Mouse (Mus musculus): Measurements from ENCODE around the gene Drc3.
"Not testable (repeated sequence)": the region's sequence is repeated elsewhere in the genome, so short reads cannot be mapped to it uniquely, and the experiment has no call there.

Gene Drc3

DNA sequence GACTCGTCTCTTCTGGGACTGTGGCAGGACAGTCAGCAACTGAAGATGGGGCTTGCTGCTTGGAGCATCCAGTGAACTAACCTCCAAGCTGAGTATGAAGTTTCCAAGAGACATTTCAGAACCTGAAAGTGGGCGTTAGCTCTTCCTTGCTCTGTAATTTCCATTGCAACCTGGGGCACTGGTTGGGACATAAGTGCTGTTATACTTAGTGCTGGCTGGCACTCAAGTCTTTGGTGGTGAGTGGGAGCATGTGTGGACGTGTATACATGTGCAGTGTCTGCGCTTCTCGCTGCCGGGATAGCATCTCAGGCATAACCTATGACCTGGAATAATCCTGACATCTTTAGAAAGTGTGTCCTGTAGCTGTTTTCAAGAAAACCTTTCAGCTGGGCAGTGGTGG is 38.2 kb downstream of the Drc3 start:
- peak; percentile 37 for DNase-seq (ENCODE audit: low read depth, low spot score)

DNA sequence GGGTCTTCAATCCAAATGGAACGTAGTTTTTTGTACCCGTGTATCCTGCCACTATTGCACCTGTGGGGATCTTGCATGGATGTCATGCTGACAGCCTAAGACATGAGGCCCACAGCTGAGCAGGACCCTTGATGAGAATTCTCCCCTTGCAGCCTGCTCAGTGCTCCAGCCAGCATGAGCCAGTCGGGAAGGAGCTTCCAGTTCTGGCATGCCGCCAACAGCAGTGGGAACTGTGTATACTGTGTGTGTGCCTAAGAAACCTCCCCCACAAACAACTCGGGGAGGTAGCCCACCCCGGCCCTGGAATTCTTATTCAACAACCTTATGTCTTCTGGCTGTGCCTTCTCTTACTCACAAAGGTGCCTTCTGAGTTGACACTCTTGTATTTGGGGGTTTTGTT is 43.4 kb downstream of the Drc3 start:
- DNase-seq (ENCODE audit: low read depth, low spot score) = peak; percentile 42

DNA sequence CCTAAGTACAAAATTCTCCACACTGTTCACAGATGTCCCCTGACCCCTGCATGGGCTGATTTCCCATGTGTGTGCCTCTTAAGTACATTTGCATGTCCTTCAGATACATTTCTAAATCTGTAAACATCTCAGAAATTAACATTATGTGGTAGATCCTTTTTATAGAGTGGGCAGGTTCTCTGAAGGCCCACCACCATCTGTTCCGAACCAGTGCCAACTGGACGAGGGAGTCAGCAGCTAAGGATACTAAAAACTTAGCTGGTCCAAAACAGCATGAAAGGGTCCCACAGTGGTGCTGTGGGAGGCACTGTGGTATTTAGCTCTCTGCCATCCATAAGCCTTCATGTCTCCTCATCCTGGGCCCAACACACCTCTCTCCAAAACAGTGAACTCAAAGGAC is 44.0 kb downstream of the Drc3 start:
- peak; percentile 75 for DNase-seq (ENCODE audit: low read depth, low spot score)

DNA sequence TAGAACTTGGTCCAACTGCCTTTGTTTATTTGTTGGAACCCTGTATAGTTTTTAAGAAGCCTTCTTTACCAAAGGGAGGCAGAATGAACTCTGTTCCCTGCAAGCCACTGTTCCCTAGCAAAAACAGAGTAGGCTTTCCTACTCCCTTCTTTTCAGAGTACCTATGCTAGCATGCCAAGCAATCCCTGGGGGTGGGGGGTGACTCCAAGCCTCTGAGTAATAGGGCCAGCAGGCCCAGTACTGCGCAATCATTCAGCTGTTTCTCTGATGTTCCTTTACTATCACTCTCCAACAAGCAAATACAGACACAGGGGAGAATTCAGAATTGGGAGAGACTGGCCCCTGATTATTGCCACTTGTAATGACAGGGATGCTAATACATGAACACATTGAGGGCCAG is 53.5 kb downstream of the Drc3 start:
- DNase-seq (ENCODE audit: low read depth, low spot score) = peak; percentile 13

DNA sequence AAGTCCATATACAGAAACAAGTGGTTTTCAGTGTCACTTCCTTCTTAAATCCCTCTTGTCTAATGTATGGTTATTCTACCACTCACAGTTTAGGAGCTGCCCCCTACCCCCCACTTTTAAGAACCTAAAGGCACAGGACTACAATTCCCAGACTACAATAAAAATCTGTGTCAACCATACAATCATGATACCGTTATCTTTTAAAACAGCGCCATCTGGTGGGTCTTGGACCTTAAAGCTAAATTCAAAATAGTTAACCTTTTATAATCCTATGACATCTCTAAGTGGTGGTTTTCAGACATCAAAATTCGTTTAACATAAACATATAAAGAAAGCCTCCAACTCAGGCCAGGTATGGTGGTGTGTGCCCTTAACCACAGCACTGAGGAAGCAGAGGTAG is 59.0 kb downstream of the Drc3 start:
- peak; percentile 82 for DNase-seq (ENCODE audit: low read depth, low spot score)

DNA sequence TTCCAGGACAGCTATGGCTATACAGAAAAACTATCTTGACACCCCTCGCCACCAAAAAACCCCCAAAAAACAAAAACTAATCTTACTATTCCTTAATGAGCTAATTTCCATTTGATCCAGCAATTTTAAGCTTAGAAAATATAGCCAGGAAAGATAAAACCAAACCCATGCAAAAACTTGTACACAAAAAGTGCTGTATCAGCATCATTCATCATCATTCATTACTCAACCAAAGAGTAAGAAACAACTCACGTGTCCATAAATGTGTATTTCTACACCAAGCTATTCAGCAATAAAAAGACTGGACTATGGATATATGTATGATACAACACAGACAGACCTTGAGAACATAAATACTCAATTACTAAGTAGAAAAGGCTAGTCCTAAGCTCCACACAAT is 59.8 kb downstream of the Drc3 start:
- DNase-seq (ENCODE audit: low read depth, low spot score) = no peak

DNA sequence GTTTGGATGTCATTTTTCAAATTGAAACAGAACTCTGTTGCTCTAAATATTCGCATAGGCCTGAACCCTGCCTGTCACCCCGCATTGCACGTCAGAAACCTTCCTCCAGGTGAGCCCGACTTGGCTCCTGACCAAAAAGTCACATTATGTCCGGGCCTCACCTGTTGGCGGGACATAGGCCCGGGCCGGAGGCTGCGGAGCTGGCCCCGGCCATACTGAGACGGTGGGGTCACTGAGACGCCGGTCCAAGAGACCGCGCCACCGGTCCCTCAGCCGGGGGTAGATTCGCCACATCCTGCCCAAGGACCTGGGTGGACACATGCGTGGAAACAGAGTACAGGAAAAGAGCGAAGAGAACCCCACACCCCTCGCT is 63.4 kb downstream of the Drc3 start:
- no peak for DNase-seq (ENCODE audit: low read depth, low spot score)

DNA sequence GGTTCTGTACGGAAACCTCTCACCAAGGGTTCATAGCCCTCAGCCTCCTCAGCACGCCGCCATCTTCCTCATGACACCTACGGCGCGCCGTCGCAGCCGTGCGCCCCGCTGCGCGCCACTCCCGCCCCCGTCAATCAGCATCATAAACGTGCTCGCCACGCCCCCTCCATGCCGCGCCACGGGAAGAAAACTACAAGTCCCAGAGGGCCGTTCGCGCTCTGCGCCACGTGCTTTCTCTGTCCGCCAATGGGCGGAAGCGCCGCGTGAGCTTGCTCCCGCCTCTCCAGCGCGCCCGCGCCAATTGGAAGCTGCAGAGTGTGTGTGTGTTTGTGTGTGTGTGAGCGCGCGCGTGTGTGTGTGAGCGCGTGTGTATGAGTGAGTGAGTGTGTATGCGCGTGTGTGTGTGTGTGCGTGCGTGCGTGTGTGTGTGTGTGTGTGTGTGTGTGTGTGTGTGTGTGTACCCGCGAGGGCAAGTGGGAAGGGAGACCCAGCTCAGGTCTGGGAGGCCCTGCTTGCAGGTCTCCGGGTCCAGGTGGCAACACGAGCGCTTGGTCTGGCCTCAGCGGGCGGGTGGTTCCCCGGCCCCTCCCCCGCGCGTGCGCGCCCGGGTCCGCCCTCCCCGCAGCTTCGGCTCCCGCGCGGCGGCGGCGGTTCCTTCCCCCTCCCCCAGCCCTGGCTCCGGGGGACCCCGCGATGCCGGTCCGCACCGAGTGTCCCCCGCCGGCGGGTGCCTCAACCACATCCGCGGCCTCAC is 64.0 kb downstream of the Drc3 start, which contains the start of gene Gid4:
Gid4 (plus strand) TSS at position 183 of the 754 bp plus-strand sequence.
- DNase-seq (ENCODE audit: low read depth, low spot score) = peak; percentile 100

DNA sequence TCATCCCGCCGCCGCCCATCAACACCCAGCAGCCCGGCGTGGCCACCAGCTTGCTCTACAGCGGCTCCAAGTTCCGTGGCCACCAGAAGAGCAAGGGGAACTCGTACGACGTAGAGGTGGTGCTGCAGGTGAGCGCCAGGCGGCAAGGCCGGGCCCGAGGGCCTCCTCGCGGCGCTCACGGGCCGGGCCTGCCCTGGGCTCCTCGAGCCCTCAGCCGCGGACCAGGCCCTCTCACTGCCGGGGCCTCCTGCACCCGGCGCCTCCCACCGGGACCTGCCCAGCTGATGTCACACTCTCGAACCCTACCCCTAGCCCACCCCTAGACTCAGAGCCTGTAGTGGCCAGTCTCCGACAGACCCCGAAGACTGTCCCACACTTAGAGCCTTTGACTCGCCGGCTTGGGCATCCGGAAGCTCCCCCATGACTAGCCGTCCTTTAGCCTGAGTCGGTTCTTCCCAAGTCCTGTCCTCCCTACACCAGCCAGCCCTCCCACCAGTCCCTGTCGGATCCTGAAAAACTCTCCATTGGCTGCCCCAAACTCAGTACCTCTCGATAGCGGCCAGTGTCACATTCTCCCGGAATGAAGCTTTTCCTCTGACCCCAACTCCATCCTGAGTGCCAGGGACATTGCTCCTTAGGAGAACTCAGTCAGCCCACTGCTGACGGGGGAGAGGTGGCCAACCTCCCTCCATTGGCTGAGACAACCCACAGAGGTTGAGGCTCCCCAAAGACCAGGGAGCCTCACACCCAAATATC is 64.8 kb downstream of the Drc3 start, which contains the start of gene Atpaf2:
Atpaf2 (minus strand) TSS at position 741 of the 756 bp plus-strand sequence.
- DNase-seq (ENCODE audit: low read depth, low spot score) = peak; percentile 26

DNA sequence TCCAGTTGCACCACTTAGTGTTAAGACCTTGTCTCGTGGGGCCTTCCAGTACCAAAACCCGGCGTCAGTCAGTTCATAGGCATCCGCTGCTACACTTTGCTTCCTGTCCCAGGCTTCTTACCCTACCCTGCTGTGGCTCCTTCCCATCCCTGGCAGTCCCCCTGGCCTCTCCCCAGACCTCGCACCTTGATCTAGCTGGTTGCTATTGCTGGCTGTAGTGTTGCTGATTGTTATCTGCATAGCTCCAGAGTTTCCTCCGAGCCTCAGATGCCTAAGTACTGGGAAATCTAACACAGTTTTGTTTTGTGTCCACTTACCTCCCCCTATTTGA is 65.3 kb downstream of the Drc3 start:
- no peak for DNase-seq (ENCODE audit: low read depth, low spot score)

DNA sequence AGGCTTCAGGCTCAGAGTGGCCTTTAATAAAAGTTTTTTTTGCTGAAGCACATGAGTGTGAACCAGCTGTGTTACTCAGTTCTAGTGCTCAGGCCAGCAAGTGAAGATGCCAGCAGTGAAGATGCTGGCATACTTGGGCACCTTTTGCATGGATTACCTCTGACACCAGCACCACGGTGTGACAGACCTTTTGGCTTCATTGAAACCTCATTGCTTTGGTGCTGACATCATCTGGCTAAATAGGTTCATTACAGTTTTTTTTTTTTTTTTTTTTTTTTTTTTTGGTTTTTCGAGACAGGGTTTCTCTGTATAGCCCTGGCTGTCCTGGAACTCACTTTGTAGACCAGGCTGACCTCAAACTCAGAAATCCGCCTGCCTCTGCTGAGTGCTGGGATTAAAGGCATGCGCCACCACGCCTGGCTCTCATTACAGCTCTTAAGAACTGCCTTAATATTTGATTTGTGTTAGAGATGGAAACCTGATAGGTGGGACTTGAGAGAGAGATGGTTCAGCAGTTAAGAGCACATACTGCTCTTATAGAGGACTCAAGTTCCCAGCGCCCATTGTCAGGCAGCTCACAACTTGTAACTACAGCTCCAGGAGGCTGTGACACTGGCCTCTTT is 69.0 kb downstream of the Drc3 start:
- peak; percentile 66 for DNase-seq (ENCODE audit: low read depth, low spot score)

DNA sequence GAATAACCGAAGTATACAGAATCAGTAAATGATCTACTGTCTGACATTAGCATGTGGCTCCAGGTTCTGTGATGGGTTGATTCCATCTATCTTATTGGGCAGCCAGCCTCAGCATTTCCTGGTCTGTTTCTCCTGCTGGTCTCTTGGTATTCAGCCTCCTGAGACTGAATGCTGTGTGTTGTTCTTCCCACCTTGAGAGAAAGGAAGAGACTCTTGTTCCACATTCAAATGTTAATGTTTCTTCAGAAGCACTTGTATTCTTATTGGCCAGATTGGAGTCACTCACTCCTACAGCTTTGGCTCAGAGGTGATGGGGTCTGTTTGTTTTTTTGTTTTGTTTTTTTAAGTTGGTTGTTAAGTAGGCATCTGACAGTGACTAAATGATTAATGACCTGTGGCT is 69.9 kb downstream of the Drc3 start:
- DNase-seq (ENCODE audit: low read depth, low spot score) = no peak

DNA sequence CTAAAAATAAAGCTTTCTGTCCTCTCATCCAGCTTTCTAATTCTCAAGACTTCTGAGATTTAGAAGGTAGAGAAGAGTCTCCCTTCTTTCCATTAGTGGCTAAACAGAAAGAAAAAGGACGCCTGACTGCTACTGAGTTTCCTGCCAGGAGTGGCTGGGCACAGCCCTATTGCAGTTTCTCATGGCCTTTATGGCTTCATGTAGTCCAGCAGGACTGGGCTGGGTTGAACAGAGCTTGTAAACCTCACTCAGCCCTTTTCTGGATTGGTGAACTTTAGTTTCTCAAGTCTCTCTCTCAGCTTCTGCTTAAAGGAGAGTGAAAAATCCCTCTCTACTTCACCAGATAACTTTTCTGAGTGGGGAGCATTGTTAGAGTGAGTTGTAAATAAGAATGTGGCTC is 73.3 kb downstream of the Drc3 start:
- DNase-seq (ENCODE audit: low read depth, low spot score) = no peak

DNA sequence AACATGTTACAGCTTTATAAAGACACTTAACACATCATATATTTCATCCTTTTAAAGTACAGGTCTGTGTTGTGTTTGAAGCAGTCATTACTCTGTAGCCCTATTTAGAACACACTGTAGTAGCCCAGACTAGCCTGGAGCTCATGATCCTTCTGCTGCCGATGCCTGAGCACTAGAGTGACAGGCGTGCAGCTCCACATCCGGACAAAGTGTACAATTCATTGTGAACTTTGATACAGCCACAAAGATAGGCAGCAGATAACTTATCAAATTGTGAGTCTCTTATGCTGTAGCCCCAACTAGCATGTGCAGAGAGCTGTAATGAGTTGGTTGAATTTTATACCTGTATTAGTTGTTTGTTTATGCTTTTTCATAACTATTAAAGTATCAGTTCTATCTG is 74.5 kb downstream of the Drc3 start:
- no peak for DNase-seq (ENCODE audit: low read depth, low spot score)

DNA sequence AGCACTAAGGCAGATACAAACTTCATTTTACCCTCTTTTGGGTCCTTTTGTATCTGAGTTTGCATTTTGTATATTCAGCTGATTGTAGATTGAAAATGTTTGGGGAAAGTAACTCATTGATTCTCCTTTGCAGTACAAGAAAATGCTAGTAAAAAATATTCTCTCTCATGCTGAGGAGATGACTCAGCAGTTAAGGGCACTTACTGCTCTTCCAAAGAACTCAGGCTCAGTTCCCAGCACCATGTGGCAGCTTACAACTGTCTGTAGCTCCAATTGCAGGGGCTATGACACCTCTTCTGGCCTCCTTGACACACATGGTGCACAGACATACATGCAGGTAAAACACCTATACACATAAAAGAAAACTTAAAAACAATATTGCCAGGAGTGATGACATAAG is 80.4 kb downstream of the Drc3 start:
- no peak for DNase-seq (ENCODE audit: low read depth, low spot score)

DNA sequence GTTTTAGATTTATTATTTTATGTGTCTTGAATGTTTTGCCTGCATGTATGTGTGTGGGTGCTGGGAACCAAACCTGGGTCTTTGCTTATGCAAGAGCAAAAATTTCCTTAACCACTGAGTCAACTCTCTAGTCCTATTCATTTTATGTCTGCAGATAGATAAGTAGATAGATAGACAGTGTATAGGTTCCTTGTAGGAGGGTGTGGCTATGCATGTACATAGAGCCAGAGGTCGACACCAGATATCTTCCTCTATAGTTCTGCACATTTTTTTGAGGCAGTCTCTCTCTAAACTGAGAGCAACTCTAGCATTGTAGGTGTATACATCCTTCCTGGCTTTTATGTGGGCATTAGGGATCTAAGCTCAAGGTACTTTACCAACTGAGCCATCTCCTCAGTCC is 82.0 kb downstream of the Drc3 start:
- no peak for DNase-seq (ENCODE audit: low read depth, low spot score)

DNA sequence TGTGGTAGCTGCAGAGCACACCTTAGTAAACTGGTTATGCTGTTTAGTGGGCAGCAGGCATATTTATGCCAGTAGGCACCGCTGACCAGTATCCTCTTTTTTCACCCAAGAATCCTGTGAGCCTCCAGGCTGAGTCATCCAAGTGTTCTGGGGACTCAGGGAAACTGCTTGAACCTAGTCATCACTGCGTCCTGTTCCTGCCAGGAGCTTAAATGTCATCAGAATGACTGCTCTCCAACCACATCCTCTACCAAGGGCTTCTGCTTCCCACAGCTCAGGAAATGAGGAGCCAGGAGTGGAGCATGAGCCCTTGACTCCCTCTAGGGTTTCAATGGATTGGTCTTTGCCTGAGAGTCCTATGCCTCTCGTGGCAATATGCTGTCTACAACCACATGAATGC is 83.5 kb downstream of the Drc3 start:
- DNase-seq (ENCODE audit: low read depth, low spot score) = peak; percentile 45

DNA sequence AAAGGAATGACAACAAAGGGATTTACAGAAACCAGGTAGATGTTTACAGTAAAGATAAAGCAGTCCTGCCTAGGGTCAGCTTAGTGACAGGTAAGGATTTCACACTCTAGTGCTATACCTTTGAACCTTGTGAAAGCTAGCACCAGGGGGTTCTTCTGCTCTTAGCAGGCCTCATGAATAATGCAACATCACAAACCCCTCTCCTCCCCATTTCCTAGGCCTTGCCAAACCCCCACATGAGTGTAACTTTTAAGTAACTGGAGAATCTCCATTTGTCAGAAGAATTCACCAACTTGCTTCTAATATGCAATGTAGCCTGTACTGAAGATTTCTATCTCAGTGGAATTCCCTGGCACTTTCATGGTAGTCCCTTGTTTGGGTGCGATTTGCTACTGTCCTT is 86.5 kb downstream of the Drc3 start:
- DNase-seq (ENCODE audit: low read depth, low spot score) = not testable (repeated sequence)

DNA sequence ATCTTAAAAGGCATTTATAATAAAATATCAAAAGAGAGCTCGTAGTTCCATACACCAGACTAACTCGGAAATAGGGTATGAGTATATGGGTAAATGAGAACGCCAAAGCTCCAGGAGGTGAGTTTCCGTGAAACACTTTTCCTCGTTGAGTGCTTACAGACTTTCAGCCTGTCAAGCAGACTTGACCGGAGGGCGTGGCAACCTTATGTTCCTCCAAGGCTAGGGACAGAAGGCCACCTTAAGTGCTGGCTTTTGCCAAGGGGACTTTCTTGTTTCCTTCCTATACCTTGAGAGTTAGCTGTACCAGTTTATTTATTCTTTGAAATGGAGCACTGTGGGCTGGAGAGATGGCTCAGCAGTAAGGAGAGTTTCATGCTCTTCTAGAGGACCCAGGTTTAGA is 87.0 kb downstream of the Drc3 start:
- DNase-seq (ENCODE audit: low read depth, low spot score) = no peak

DNA sequence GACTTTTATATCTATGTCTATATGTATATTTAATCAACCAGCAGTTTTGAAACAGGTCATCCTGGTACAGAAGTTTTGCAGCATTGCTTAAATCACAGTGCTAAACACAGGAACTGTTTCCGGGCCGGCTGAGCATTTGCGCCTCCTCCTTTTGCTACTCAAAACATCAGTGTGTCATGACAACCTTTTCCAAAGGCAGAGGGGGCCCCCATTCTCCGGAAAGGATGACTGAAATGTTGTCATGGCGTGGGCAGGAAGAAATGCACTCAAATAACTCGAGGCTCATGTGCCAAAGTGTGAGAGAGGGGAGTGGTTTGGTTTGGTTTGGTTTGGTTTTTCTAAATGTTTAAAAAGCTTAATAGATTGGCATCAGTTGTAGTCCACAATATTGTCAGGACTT is 89.8 kb downstream of the Drc3 start:
- DNase-seq (ENCODE audit: low read depth, low spot score) = no peak
